Mouse (Mus musculus) liver, adult 2 months (tissue): ENCODE measurements around the gene Coq2.

Experiments used
- CTCF ChIP-seq: fragments of 200-500 bp; IDR thresholded peaks from 2 replicates; pipeline ENCODE4 v1.5.1; 2011; ENCODE audit warnings: low read depth, low read length, control low read depth
- POLR2A ChIP-seq: fragments of 200-500 bp; IDR thresholded peaks from 2 replicates; pipeline ENCODE4 v1.6.1; 2011; ENCODE audit warnings: low read length, control low read depth; ENCODE audit not compliant: insufficient read depth; ENCODE audit errors: extremely low read depth

DNA sequence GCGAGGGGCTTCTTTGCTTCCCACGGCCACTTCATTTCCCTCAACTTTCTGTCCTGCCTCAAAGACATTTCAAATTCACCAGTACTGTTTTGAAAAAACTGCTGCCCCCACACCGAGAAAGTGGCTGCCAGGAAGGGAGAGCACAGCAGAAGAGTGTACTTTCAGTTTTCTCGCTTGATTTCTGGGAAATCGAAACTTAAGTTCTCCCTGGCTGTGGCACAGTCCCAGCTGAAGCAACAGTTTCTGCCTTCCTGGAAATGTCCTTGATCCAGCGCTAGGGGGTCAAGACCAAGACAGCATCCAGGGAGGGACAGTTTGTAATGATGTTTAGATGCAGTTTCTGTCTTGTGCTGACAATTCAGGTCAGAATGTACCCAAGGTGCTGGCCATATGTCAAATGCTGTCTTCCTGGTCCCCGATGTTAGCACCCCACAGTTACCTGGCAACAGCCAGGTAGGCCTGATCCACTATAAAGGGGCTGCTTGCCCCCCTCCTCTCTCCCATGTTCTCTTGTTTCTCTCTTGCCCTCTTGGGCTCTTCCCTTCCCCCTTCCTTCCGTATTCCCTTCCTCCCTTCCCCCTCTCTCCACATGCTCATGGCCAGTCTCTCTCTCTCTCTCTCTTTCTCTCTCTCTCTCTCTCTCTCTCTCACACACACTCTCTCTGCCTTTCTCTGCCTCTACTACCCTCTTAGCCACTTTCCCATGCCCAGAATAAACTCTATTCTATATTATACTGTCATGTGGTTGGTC, 38.0 kb downstream of the Coq2 start:
- TF ChIP-seq CTCF (no peak), POLR2A (no peak)
